Mouse (Mus musculus) adrenal gland, postnatal 10 days (tissue): Measurements from ENCODE around the gene Gstp2. TPM values are rescaled to one million over a fixed set of nuclear protein-coding genes. Genes with fewer than 3 reads are reported as not detected.

Source experiments
- DNase-seq: peaks from one replicate; pipeline ENCODE4 v3.0.0; 2021; ENCODE audit warnings: mixed read lengths
- total RNA-seq, 2 experiments: library from RNA; stranded (reverse); gene quantifications; 2 replicates each; pipeline ENCODE4 v1.2.3; 2021

Gstp2 gene
- total RNA-seq, 2 experiments from 2014 or later, result 34.9 to 50.2 TPM

- DNase-seq, result no peak
Measured at GRCm38 (mm10) chr19:4005971-4006370, 39.9 kb downstream of the Gstp2 start.

DNA sequence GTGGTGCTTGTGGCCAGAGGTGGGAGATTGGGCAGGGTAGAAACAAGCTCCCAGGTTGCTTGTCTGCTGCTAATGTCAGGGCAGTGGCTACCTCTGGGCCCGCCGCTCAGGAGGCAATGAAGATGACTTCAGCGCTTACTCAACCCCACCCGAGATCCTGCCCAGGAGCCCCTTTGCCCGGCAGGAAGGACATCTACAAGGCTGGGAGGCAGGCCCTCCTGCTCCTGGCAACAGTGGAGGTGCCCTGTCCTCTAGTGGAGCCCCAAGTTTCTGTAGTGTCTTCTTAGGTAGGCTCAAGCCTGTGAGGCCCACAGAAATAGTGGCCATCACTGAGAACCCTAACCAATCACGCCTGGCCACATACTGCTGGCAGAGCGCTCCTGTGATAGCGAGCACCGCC lies 40.7 kb downstream of the Gstp2 start:
- no peak for DNase-seq

- no peak for DNase-seq
Measured at GRCm38 (mm10) chr19:4004331-4004730, 41.5 kb downstream of the Gstp2 start.

GRCm38 (mm10) chr19:4003641-4004040 lies 42.2 kb downstream of the Gstp2 start:
- no peak for DNase-seq

GRCm38 (mm10) chr19:4003112-4003511 lies 42.7 kb downstream of the Gstp2 start, which contains the start of gene Doc2g:
TSS of gene Doc2g (plus strand) at chr19:4003313.
- DNase-seq, result no peak

- DNase-seq, result no peak
Measured at GRCm38 (mm10) chr19:4001752-4002151, 44.1 kb downstream of the Gstp2 start.

DNA sequence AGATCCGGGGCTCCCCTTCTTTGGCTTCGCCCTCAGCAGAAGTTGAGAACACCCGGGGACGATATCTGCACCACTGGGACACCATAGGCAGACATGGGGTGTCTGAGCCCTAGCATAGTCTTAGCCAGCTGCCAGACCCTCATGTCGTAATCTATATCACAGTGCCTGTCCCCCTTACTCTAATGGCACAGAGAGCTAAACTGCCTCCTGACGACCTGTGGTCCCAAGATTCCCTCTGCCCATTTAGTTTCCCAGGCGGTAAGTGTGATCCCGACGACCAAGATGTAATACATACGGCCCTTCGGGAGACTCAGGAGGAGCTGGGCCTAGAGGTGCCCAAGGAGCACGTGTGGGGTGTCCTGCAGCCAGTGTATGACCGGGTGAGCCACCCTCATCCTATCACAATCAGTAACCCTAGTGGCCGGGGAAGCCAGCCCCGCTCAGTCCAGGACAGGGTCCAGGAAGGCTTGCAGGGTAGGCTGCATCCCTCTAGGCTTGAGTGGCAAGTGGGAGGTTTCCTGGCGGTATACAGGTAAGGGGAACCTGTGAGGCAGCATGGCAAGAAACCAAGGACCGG lies 44.8 kb downstream of the Gstp2 start:
- no peak for DNase-seq

GRCm38 (mm10) chr19:4000119-4000900 lies 45.5 kb downstream of the Gstp2 start, which contains the start of the genes Nudt8 and Gm49405:
TSS of gene Nudt8 (plus strand) at chr19:4000580.
TSS of gene Gm49405 (plus strand) at chr19:4000626.
- DNase-seq, result peak; percentile 95

GRCm38 (mm10) chr19:3999121-3999730 lies 46.6 kb downstream of the Gstp2 start:
- no peak for DNase-seq

DNA sequence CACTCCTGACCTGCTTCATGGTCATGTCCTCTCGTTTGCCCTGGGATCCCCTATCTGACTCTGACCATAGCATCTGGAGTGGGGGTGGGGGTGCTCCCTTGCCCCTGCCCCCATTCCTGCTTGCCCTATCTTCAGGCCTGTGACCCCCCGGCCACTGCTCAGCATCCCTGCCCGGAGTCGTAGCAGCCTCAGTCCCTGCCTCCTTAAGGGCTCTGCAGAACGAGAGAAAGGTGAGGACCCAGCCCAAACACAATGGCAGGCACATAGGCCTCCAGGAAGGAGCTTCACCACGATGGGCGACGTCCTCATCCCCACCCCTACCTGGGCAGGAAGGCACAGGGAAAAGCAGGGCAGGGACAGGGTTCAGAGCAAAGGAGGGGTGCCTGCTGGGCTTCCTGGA lies 47.5 kb downstream of the Gstp2 start:
- no peak for DNase-seq

DNA sequence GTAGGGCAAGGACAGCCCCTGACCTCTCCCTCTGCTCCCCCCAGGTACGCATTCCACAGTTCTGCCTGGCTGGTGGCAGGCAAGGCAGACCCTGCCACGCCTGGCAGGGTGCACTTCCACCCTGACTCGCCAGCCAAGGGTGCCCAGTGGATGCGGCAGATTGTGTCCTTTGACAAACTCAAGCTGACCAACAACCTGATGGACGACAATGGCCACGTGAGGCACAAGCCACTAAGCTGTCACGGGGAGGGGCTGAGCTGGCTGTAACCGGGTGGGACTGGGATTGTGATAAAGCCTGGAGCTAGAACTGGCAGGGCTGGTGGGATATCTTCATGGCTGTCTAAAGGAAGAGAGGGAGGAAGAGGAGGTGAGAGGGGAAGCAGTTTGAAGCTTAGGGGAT lies 48.6 kb downstream of the Gstp2 start:
- DNase-seq, result no peak

GRCm38 (mm10) chr19:3996747-3997146 lies 49.1 kb downstream of the Gstp2 start:
- no peak for DNase-seq

DNA sequence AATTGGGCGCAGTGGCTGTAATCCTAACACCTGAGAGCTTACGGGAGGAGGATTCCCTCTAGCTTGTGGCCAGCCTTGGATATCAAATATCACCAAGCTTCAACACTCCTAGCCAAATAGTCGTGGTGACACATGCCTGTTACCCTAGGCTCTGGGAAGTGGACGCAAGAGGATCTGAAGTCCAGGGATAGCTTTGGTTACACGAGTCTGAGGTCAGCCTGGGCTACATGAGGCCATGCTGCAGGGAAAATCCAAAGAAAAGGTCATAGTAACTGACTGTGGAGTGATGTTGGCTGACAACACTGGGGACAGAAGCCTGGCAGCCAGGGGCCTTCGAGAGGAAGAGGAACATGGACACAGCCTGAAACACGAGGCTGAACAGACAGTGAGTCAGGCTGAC lies 49.7 kb downstream of the Gstp2 start:
- DNase-seq, result no peak

- no peak for DNase-seq
Measured at GRCm38 (mm10) chr19:3995505-3995904, 50.3 kb downstream of the Gstp2 start.

GRCm38 (mm10) chr19:3994932-3995331 lies 50.9 kb downstream of the Gstp2 start:
- no peak for DNase-seq

DNA sequence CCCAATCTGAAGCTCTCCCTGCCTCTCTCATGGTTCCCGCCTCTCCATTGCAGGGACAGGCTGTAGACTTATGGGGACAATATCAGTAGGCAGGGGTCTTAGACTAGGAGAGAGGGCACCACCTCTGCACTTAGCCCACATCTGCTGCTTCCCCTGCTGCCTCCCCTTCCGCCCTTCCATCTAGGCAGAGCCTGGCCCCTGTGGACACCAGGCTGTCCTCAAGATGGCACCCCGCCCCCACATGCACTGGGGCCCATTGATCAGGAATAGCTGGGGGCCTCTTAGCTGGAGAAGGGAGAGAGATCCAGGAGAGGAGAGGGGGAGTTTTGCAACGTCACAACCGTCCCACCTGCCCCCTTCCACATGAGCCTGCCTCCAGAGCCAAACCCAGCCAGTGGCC lies 53.4 kb downstream of the Gstp2 start, which contains the start of gene Tbx10:
Tbx10 (plus strand) TSS at position 337 of the 400 bp plus-strand sequence.
- DNase-seq, result no peak

GRCm38 (mm10) chr19:3991966-3992365 lies 53.9 kb downstream of the Gstp2 start:
- DNase-seq, result no peak

DNA sequence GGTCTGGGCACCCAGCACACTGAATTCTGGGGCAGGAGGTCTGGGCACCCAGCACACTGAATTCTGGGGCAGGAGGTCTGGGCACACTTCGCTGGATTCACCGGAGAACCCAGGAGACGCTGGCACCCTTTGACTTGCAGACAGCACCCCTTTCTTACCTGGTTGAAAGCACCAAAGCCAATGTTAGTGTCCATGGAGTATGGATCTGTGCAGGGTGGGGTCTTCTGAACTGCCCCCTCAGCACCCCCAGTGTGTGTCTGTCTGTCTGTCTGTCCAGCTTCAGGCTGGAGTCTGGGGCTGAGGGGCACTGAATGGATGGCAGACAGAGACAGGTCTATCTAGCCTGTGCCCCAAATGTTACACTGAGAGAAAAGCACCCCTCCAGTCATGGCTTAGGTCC lies 54.3 kb downstream of the Gstp2 start:
- no peak for DNase-seq

- DNase-seq, result no peak
Measured at GRCm38 (mm10) chr19:3990804-3991203, 55.0 kb downstream of the Gstp2 start.
